Mouse (Mus musculus) midbrain, embryonic 14.5 days (tissue): ENCODE measurements around the gene Siglecf. TPM values are rescaled to one million over a fixed set of nuclear protein-coding genes. Genes with fewer than 3 reads are reported as not detected.
A peak's percentile ranks its signal among the peaks of the same experiment; 100 is the strongest.

Experiments used
- ATAC-seq: fragments of 200-750 bp; cut with Nextera tagmentation; 2 replicates; pipeline ENCODE4 v1.8.0; 2017; ENCODE audit warnings: moderate number of reproducible peaks, moderate library complexity; ENCODE audit not compliant: low FRiP score, low TSS enrichment
- DNase-seq: peaks from one replicate; pipeline ENCODE4 v3.0.0-alpha.2; 2015
- H3K27ac ChIP-seq: fragments of 300-500 bp; sonication (generic); replicated peaks from 2 replicates; pipeline ENCODE4 v1.5.1; 2014; ENCODE audit warnings: mild to moderate bottlenecking, low read depth, low read length, moderate library complexity
- H3K27me3 ChIP-seq: fragments of 300-500 bp; sonication (generic); 2 replicates; pipeline ENCODE4 v1.6.1; 2014; ENCODE audit warnings: low read length, control low read depth, mixed read lengths; ENCODE audit not compliant: control insufficient read depth, insufficient read depth
- H3K36me3 ChIP-seq: fragments of 300-500 bp; sonication (generic); 2 replicates; pipeline ENCODE4 v1.6.1; 2014; ENCODE audit warnings: low read length, control low read depth; ENCODE audit not compliant: control insufficient read depth, insufficient read depth
- H3K4me1 ChIP-seq: fragments of 300-500 bp; sonication (generic); 2 replicates; pipeline ENCODE4 v1.6.1; 2014; ENCODE audit warnings: mild to moderate bottlenecking, antibody characterized with exemption, low read length, control low read depth; ENCODE audit not compliant: control insufficient read depth, insufficient read depth
- H3K4me2 ChIP-seq: fragments of 300-500 bp; sonication (generic); 2 replicates; pipeline ENCODE4 v1.6.1; 2014; ENCODE audit warnings: mild to moderate bottlenecking, low read length, moderate library complexity
- H3K4me3 ChIP-seq: fragments of 300-500 bp; sonication (generic); replicated peaks from 2 replicates; pipeline ENCODE4 v1.5.1; 2014; ENCODE audit warnings: low read depth, low read length
- H3K9ac ChIP-seq: fragments of 300-500 bp; sonication (generic); replicated peaks from 2 replicates; pipeline ENCODE4 v1.6.1; 2014; ENCODE audit warnings: mild to moderate bottlenecking, low read length, moderate library complexity
- H3K9me3 ChIP-seq: fragments of 300-500 bp; sonication (generic); 2 replicates; pipeline ENCODE4 v1.6.1; 2016; ENCODE audit warnings: low read length, control low read depth, mixed read lengths; ENCODE audit not compliant: control insufficient read depth
- WGBS: fragments of 180-500 bp; shearing (Covaris S2); extraction: QIAGEN DNeasy Blood & Tissue Kit; methylation state at CpG from one replicate; pipeline ENCODE4 v1.1.7; 2014; 5-methylcytosine and 5-hydroxymethylcytosine counted together
- polyA plus RNA-seq: library from polyadenylated mRNA; unstranded; fragments of >200 nt; fragmentation: Nextera tagmentation; extraction: Ambion mirVana; gene quantifications from 2 replicates; pipeline ENCODE4 v1.2.1, GENCODE M21; 2014

Siglecf gene
- polyA plus RNA-seq, 1 experiment from 2014 or later = 0.21 TPM

DNA sequence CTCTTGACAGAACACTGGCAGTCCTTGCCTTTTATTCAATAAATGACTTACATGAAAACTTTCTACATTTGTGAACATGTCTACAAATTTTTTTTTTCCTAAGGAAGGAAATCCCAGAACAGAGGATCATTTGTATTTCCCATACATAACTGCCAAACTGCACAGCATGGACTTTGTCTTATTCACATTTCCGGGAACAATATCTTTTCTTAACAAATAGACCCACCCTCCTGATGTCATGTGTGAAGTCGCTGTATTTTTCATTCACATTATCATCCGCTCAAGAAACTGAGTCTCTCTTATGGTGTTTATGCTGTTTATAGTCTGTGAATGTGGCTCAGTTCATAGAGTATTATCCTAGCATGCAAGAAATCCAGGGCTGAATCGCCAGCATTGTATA is 2.6 kb downstream of the Siglecf start:
- ATAC-seq (no peak), DNase-seq (no peak)
- H3K9me3 ChIP-seq = no peaks in the 10 kb centered on the region
- no peak overlapping the region for H3K4me2 ChIP-seq
- no peaks in the 10 kb centered on the region for H3K4me1 ChIP-seq
- no peaks in the 10 kb centered on the region for H3K36me3 ChIP-seq
- H3K27ac ChIP-seq = no peak overlapping the region
- no peak overlapping the region for H3K9ac ChIP-seq
- no peak overlapping the region for H3K4me3 ChIP-seq
- 86% methylated on average over 4 of the region's 4 CpGs for WGBS
- no peaks in the 10 kb centered on the region for H3K27me3 ChIP-seq

DNA sequence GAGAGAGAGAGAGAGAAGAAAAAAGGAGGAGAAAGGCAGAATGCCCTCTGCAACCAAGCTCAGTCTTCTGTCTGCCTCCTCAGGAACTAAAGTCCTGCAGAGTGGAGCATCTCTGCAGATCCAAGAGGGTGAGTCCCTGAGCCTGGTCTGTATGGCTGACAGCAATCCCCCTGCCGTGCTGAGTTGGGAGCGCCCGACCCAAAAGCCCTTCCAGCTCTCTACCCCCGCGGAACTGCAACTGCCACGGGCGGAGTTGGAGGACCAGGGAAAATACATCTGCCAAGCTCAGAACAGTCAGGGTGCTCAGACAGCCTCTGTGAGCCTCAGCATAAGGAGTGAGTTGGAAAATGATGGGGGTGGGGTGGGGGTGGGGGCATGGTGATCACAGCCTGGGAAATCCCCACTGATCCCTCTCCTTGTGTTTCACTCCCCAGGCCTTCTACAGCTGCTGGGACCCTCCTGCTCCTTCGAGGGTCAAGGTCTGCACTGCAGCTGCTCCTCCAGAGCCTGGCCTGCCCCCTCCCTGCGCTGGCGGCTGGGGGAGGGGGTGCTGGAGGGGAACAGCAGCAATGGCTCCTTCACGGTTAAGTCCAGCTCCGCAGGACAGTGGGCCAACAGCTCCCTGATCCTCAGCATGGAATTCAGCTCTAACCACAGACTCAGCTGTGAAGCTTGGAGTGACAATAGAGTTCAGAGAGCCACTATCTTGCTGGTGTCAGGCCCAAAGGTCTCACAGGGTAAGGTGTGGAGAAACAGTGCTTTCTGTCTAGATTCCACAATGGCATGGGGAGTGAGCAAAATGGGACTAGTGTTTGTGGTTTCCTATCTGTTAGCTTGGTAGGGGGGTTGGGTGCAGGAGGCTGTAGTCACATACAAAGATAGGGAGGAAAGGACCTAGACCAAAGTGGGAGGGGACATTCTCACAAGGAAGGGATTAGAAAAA is 4.0 kb downstream of the Siglecf start:
- DNase-seq (peak; percentile 2), ATAC-seq (no peak)
- Histone ChIP-seq H3K9ac (no peak overlapping the region), H3K27ac (no peak overlapping the region), H3K4me3 (no peak overlapping the region), H3K4me1 (no peaks in the 10 kb centered on the region), H3K4me2 (no peak overlapping the region; the same call in 1 of the 2 replicates), H3K27me3 (no peaks in the 10 kb centered on the region), H3K36me3 (no peaks in the 10 kb centered on the region), H3K9me3 (no peaks in the 10 kb centered on the region)
- WGBS = 6% methylated on average over 12 of the region's 12 CpGs

DNA sequence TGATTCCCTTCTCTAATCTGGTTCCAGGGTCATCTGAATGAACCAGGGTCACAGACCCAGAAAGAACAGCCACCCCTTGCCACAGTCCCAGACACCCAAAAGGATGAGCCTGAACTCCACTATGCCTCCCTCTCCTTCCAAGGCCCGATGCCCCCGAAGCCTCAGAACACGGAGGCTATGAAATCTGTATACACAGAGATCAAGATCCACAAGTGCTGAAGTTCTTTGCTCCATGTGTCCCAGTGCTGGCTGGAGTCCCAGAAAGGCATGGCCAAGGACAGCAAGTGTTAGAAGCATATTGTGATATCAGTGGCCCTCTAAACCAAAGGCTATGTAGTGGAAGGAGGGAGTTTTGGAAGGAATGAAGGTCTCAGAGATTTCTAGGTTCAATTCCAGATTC is 7.4 kb downstream of the Siglecf start:
- H3K27me3 ChIP-seq = no peaks in the 10 kb centered on the region
- DNase-seq (no peak), ATAC-seq (no peak)
- WGBS = 93% methylated on average over 3 of the region's 3 CpGs
- H3K4me2 ChIP-seq = no peak overlapping the region
- no peak overlapping the region for H3K9ac ChIP-seq
- H3K9me3 ChIP-seq = no peaks in the 10 kb centered on the region
- no peaks in the 10 kb centered on the region for H3K4me1 ChIP-seq
- no peak overlapping the region for H3K4me3 ChIP-seq
- H3K27ac ChIP-seq = no peak overlapping the region
- no peaks in the 10 kb centered on the region for H3K36me3 ChIP-seq

DNA sequence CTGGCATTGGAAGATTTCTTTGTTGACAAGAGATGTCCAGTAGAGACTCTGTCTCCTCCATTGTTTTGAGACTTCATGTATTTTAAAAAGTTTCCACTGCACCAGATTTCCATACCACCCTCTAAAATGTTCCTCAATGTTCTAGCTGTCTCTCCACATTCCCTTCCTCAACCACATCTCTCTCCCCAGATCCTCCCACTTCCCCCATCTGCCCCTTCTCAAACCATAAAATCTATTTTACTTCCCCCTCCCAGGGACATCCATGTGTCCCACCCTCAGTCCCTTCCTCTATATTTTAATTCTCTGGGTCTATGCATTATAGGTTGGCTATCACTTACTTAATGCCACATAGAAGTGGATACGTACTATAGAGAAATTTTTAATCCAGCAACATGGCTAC is 10.3 kb downstream of the Siglecf start:
- Histone ChIP-seq H3K27me3 (no peaks in the 10 kb centered on the region), H3K36me3 (no peaks in the 10 kb centered on the region), H3K9me3 (no peaks in the 10 kb centered on the region), H3K27ac (no peak overlapping the region), H3K4me1 (no peaks in the 10 kb centered on the region), H3K4me3 (no peak overlapping the region), H3K4me2 (no peak overlapping the region), H3K9ac (no peak overlapping the region)
- no peak for DNase-seq
- ATAC-seq = no peak
- WGBS = 85% methylated on average over 1 of the region's 1 CpGs

DNA sequence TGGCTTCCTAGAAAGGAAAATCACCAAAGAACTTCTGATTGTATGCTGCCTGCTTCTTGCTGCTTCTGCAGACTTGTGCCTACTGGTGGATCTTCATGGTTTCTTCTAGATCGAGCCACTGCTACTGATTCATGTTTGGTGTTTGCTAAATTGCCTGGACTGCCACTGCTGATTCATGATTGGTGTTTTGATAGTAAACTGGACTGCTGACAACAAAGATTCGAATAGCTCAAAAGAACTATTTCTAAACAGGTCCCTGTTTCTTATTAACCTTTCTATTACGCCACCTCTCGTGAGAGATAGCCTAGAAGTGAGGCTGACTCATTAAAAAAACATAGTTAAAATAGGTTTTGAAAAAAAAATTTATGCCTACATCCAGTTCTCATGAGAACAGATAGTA is 10.9 kb downstream of the Siglecf start:
- no peak for ATAC-seq
- H3K4me2 ChIP-seq = no peak overlapping the region
- 81% methylated on average over 4 of the region's 4 CpGs for WGBS

DNA sequence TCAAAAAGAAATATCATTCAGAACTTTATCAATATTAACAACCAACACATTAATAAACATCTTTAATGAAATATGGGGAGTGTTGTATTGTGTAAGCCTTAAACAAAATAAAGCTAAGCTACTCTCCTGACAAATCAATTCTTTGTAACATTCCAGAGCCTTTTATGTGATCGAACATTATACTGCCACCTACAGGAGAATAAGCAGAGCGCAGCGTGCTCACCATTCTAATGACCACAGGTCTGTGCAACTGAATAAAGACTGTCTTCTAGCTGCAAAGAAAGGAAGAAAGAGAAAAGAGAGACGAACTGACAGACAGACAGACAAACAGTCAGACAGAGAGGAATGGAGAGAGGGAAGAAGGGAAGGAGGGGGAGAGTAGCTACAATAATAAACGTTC is 27.1 kb downstream of the Siglecf start:
- H3K9me3 ChIP-seq = no peaks in the 10 kb centered on the region
- H3K9ac ChIP-seq = no peak overlapping the region
- DNase-seq (peak; percentile 86), ATAC-seq (no peak)
- no peak overlapping the region for H3K4me2 ChIP-seq
- H3K4me1 ChIP-seq = no peaks in the 10 kb centered on the region
- 19% methylated on average over 5 of the region's 5 CpGs for WGBS
- H3K27ac ChIP-seq = no peak overlapping the region
- no peaks in the 10 kb centered on the region for H3K36me3 ChIP-seq
- no peak overlapping the region for H3K4me3 ChIP-seq
- no peaks in the 10 kb centered on the region for H3K27me3 ChIP-seq

More for the DNA sequence above, 10.9 kb downstream of the Siglecf start:
- Histone ChIP-seq H3K27me3 (no peaks in the 10 kb centered on the region), H3K9ac (no peak overlapping the region), H3K4me3 (no peak overlapping the region), H3K4me1 (no peaks in the 10 kb centered on the region), H3K9me3 (no peaks in the 10 kb centered on the region), H3K36me3 (no peaks in the 10 kb centered on the region), H3K27ac (no peak overlapping the region)
- DNase-seq = no peak

DNA sequence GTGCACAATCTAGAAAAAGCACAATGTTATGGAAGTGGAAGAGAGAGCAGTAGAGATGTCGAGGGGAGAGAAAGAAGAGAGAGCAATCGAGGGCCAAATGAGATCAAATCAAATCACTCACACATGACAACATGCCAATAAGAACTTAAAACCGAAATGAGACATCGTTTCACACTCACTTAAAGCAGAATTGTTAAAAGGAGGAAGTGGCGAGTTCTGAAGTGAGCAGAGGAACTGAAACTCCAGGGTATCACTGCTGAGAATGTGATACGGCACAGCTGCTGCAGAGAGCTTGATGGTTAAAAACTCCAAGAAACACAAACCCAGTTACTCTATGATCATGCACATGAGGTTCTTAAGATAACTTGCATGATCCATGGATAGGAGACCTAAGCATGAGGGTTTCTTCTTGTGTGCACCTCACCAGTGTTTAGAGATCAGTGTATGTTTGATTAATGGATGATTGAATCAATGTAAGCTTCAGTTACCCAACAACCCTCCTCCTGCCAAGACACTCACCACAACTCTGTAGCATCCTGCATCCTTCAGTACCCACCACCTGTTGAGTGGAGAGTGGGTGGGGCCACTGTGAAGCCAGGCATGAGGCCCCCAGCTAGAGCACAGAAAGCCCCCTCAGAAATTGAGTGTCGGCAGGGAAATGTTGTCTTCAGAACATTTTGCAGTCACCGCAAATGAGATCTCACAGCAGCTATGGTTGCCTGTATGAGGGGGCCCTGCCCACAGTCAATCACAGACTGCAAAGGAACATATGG is 41.4 kb downstream of the Siglecf start:
- Histone ChIP-seq H3K36me3 (no peaks in the 10 kb centered on the region), H3K27ac (no peak overlapping the region), H3K9ac (no peak overlapping the region), H3K4me1 (no peaks in the 10 kb centered on the region), H3K27me3 (no peaks in the 10 kb centered on the region), H3K9me3 (no peaks in the 10 kb centered on the region), H3K4me2 (no peak overlapping the region), H3K4me3 (no peak overlapping the region)
- WGBS = 81% methylated on average over 8 of the region's 8 CpGs
- no peak for ATAC-seq
- DNase-seq = no peak

DNA sequence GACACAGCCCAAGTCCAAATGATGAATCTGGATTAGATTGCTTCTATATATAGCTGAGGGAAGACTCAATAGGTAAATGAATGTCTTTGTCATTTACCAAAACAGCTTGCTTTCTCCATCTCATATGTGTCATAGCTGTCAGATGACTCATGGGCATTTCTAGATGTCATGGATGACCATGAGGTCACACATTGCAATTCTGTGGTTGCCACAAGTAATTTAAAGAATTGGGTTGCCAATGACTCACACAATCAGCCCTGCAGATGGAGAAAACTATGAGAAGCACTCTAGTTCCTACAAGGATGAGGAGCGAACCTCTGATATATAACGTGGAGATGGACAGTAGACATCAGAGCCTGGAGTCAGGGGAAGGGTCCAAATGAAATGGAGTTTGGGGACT is 48.4 kb downstream of the Siglecf start:
- Histone ChIP-seq H3K36me3 (no peaks in the 10 kb centered on the region), H3K9ac (no peak overlapping the region), H3K27ac (no peak overlapping the region), H3K27me3 (no peaks in the 10 kb centered on the region), H3K9me3 (no peaks in the 10 kb centered on the region), H3K4me1 (no peaks in the 10 kb centered on the region), H3K4me3 (no peak overlapping the region), H3K4me2 (no peak overlapping the region)
- WGBS = 94% methylated on average over 2 of the region's 2 CpGs
- DNase-seq (no peak), ATAC-seq (no peak)
